Mouse (Mus musculus) T-cell, adult 2 months (primary cell): Measurements from ENCODE around the gene Gm29776.

Source experiments
- DNase-seq: peaks from one replicate; pipeline ENCODE4 v3.0.0; 2022; ENCODE audit warnings: low spot score

The Gm29776 gene

DNA sequence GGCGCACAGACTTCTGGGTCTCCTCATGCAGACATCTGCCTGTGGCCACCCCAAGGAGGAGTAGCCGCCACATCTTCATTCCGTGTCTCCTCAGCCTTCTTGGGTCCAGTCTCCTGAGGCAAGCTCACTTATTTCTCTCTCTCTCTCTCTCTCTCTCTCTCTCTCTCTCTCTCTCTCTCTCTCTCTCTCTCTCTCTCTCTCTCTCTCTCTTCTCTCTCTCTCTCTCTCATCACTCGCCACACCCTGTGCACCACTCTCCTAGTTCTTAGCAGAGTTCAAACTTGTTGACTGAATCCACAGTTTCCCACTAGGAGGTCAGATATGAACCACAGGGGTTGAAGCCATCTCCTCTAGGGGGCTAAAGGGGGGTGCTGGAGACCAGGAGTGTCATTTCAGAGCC lies at the start of gene Gm29776:
Gene Gm29776, minus strand, starts transcription at position 101 of the 400 bp plus-strand sequence.
- no peak for DNase-seq

DNA sequence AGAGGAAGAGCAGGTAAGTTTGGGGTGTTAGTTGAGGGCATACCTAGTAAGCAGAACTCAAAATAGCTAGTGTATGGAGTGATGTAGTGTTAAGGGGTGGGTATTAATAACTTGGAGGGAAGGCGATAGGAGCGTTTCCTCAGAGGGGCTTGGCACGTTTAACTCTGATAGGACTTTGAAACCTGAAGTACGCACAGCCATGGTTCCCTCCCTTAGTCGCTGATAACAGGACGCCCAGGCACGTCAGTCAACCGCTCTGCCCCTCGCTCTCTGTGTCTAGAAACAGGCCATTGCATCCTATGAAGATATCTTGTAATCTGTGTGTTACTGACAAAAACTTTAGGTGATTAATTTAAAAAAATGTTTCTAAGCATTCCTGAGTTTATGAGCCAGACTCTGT lies 47.4 kb upstream of the Gm29776 start:
- no peak for DNase-seq

DNA sequence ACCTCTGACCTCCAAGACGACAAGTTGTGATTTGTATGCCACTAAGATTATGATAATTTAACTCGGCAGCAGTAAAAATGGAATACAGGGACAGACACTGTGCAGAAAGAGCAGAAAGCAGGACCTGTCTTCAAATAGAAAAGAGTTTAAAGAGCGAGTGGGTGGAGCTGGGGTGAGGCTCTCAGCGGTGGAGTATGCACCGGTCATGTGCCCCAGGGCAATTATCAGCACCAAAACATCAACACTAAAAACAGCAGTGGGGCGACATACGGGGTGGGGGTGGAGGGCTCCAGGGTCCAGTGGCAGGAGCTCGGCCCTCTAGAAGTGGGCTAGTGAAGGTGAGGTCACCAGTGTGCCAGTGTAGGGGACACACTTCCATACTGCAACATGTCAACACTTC lies 45.8 kb upstream of the Gm29776 start:
- DNase-seq: no peak

DNA sequence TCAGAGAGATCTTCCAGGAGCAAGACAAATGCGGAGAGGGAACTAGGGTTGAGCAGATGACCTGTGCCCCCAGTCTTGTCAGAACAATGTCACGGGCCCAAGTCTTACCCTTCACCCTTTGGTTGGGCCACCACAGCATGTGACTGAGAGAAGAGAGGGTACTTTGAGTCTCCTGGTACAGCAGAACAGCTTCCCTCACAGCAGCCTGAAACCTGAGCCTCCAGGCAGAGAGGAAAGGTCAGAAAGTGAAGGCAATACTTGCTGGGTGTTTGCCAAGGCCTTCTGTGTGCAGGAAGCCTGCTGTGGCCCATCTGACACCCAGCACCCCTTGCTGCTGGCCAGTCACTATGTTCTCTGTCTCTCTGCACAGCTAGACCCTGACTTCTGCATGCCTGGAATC lies 43.7 kb upstream of the Gm29776 start:
- DNase-seq: no peak

DNA sequence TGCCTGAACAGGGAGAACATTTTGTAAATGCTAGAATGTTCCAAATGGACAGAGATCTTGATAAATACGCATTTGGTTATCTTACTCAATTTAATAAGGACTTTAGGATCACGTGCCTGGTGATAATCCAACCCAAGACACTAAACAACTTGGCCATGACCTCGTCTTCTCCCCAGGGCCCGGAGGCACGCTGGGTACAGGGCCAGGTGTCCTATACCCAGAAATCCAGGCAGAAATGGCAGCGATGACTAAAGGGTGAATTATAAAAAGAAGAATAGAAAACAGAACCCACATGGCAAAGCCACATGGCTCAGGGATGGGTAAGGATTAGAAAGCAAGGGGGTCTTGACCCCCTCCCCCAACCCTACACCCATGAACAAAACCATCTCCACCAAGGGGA lies 43.1 kb upstream of the Gm29776 start:
- DNase-seq: no peak

DNA sequence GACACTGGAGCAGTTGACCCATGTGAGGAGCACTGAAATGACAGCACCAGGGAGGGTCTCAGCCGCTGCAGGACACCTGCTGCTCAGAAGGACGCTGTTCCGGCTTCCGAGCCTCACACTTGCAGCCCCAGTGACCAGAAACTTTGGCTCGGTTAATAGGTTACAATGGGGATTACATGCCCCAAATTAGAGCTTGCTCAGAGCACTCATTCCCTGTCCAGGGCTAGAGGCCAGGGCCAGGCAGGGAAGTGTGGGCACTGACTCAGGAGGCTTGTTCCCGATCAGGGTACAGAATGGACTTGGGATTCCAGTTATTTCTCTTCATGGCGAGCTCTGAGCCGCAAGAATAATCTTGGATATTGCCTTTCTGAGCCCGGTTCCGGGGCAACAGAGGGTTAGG lies 39.0 kb upstream of the Gm29776 start:
- DNase-seq: no peak

DNA sequence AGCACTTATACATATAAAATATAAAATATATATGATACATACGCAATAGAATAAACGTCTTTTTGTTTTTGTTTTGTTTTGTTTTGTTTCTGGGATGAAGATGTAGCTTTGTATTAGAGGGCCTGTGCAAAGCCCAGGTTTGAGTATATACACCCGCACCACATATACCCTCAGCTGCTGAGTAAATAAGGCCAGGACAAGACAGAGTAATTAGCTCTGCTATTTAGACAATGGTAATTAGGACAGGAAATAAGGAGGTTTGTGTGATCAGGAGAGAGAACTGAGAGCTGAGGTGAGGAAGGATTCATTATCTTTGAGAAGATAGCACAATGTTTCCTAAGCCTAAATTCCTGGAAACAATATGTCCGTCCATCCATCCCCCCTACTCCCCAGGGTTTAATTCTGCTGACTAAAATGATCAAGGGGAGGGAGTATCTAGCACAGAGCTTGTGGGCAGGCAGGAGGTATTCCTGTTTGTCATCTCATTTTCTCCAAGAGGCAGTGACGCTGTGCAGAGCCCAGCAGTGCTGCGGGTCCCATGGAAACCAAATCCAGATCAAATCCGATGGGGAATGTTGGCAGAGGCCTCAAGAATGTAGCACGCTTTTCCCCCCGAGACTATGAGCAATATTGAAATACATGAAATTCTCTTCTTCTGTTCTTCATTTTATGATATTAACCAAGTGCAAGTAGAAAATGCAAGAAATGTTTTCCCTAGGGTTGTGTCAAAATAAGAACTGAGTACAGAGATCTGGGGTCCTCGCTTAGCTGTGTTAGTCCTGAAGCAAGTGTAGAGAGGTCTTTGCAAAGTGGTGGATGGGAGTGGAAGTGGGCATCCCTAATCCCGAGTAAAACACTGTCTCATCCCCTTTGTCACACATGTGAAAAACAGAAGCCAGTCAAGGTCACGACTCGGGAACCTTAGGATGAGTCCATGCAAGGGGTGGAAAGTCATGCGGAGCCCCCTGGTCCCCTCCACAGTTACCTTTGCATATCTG lies 38.2 kb upstream of the Gm29776 start:
- no peak for DNase-seq

DNA sequence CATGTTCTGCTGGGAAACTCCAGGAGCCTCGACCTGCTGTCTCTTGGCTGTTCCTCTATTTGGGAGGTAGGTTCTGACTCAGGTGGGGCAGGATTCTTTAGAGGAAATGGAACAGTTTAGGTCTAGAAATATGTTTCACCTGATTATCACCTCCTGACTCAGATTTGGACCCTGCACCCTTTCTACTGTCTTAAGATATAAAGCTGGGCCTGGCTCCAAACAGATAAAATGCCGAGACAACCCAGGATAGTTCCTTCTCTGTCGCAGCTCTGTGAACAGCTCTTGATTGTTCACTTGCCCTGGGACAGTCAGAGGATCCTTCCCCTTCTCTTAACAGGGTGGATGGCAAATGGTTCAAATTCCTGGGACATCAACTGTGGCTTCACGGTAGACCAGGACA lies 36.6 kb upstream of the Gm29776 start:
- DNase-seq: no peak

DNA sequence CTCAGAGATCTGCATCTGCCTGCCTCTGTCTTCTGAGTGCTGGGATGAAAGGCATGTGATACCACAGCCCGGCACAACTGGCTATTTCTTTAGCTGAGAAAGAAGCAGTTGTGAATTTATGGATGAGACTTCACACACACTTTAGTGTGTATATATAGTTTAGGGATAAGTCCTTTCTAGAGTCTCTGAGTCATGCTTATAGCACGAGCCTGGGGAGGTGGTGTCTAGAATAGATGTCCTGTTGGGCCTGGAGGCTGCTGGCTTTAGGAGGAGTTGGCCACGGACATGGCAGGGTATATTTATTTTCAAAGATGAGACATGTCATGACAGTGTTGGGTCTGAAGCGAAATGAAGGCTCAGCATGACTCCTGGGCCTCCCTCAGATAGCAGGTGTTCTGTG lies 35.4 kb upstream of the Gm29776 start:
- no peak for DNase-seq

DNA sequence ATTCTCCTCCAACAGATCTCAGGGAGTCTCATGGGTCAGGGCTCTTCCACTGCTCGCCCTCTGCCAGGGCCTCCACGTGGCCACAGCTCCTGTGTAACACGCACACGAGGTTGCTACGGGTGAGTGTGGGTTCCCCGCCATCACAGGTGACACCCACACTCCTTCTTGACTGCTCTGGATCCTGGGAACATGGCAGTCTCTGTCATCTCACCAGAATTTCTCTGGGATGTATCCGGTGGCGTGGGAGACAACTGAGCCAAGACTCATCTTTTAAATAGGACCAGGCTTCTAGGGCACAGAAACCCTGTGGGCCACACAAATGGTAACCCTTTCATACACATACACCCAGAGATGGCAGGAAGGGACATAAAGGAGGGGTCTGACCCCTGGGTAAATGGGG lies 33.6 kb upstream of the Gm29776 start:
- no peak for DNase-seq

DNA sequence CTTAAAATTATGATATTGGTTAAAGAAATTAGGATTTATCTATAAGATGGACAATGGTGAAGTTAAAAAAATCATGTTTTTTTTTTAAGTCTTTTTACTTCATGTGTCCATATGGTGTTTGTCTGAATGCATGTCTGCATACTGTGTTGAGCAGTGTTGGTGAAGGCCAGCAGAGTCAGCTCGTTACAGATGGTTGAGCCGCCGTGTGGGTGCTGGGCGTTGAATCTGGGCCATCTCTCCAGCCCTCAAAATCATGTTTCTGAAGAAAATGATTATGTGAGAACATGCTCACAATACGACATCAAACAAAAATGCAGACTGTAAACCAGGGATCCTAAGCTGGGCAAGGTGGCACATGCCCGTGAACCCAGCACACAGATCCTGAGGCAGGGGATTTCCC lies 31.7 kb upstream of the Gm29776 start:
- no peak for DNase-seq

DNA sequence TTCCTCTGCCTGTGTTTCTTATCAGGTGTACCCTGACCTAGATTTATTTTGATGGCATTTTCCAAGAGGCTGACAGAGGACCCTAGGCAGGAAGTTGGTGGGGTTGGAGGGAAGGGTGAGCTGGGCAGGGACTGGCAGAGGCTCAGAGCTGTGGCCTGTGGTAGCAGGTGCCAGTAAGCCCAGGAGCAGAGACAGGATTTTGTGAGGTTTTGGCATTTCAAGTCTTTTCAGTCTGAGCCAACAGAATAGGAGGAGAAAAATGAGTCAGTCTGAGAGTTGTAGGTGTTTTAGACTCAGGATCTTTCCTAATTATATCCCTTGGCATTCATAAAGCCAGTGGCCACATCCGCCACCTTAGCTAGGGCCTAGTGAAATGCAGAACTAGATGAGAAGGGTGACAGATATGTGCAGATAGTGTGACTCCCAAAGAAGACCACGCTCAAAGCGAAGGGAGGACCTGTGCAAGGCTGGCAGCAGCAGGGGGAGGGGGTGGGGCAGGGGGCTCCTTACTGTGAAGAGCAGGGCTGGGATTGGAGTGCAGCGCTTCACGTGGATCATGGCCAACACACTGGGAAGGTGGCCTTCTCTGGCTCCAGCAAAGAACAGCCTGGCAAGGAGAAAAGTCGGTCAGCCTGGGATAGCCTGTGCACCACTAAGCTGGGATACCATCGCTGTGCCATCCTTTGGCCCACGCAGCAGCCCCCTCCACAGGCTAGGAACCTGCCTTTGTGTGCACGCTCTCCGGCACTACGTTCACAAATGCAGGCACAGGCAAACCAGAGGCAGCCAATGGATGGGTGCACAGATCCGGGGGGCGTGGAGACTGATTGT lies 30.4 kb upstream of the Gm29776 start:
- no peak for DNase-seq

DNA sequence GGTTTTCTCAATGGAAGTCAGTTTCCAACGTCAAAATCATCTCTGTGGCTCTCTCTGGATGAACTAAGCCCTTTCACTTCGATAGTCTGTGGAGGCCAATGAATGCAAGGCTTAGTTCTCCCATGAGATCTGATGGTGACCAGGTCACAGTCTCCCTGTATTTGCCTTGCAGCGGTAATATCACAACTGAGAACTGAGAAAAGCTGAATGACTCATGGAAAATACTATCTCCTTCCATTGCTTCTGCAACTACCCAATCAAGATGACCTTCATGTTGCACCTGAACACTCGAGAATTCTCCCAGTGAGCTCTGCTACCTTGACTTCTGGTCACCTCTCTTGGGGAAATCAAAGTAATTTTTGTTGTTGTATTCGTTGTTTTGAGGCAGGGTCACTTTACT lies 28.9 kb upstream of the Gm29776 start:
- no peak for DNase-seq

DNA sequence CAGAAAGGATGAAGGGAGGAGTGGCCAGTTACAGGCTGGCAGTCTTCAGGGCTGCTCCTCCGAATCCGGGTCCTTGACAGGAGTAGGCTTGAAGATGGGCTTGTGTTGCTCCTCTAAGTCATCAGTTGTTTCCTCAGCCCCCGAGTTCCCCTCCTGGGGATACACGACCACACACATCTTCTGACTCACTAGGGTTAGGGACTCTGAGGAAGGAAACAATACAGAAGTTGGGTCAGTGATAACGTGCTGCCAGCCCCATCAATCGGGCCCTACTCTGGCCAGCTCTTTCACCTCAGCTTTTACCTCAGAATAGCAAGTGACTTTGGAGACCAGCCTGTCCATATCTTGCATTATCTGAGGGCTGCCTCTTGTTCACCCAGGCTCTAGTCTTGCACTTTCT lies 25.4 kb upstream of the Gm29776 start:
- DNase-seq: no peak

DNA sequence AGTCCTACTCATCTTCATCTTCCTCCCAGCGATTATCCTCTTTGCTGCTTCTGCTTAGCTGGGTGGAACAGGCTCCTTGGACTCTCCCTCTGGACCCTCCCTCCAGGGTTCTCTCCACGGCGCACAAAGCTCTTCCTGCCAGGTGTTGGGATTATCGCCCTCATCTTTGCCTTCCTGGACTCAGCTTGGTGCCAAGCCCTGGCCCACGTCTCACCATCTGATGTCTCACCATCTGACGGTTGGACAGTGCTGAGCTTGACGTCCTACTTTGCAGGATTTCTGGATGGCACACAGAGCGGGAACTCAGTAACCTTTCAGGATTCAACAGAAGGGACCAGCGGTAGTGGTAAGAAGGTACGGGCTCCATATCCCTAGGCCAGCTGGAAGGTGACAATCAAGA lies 23.1 kb upstream of the Gm29776 start:
- no peak for DNase-seq

DNA sequence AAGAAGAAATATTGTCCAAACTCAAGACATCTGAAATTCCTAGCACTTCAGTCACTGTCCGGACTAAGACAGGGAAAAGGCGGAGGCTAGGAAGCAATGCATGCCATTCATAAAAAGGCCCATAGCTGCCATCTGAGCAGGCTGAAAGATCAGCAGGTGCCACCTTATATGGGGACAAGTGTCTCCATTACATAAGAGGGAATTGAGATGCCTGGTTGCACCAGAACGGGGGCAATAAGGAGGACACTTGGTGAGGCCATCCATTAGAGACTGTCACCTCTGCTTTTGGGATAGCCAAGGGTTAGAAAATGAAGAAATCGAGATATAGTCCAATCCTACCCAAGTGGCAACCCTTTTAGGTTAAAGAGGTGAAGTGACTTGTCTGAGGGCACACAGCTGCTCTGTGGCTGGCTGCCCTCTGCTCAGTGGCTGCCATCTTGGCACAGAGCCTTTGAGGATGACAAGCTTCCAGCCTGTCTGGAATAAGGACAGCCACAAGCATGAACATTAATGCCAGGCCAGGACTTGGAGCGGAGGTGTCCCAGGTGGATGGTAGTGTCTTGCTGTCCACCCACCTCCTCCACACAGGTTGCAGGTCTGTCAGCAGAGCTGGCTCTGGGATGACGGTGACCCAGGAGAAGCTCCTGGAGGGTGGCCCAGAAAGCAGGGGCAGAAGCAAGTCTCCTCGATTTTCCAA lies 22.2 kb upstream of the Gm29776 start:
- no peak for DNase-seq

DNA sequence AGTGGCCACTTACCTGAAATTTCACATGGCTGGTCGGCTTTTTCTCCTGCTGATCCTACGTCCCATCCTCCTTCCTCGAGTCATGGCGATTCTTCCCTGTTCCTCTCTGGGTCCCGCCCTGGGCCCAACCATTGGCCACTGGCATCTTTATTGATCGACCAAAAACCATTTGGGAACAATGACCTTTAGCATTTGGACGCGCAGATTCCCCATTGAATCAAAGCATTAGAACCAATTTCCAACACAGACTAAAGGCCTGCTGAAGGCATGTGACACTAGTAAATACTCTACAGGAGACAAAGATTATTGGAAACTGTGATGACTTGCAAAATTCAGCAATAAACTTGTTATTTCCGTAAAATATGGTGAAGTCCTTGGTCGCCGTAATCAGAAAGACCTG lies 21.4 kb upstream of the Gm29776 start:
- no peak for DNase-seq

DNA sequence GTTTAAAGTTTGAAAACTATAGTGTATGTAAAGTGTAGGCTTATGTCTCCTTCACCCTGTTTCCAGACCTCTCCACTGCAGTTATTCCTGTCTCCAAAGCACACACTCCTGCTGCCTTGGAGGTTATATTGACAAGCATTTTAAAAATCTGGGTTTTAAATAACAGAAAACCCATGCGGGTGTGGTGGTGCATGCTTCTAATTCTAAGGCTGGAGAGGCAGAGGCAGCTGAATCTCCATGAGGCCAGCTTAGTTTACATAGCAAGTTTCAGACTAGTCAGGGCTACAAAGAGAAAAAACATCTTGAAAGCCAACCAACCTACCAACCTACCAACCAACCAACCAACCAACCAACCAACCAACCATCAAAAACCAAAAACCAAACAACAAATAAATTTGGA lies 16.8 kb upstream of the Gm29776 start:
- no peak for DNase-seq

DNA sequence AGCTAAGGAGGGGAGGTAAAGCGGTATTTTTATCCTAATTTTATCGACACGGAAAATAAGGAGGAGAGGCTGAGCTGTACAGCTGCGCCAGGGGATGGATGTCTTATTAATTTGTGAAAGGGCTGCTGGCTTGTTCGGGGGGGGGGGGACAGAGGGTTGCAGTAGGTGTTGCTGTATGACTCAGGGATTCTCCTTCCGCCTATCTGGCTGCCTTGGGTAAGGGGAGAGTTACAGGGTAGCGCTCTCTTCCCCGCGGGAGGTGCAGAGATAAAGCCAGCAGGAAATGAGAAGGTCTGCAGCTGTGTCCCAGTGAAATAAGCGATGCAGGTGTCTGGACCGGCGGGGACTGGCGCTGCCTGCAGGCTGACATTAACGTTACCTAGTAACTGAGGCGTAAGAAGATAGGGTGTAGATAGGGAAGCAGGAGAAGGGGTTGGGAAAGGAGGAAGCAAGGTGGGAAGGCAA lies 16.0 kb upstream of the Gm29776 start:
- peak; percentile 21 for DNase-seq

DNA sequence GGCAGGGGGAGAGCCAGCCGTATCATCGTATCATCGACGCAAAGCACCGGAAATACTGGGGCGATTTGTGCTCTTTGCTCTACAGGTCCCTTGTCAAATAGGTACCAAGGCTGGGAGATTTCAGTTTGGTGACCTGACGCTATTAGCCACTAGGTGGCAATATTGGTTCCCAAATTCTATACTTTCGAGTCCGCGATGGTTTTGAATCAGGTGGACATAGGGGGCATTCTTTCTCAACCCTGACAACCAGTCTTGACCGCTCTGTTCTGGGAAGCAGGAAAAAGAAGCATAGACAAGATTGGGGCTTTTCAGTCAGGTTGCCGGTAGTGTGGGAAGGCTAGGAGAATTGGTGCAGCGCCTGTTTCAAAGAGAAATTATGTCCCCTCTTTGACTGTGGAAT lies 15.5 kb upstream of the Gm29776 start:
- DNase-seq: peak; percentile 65

DNA sequence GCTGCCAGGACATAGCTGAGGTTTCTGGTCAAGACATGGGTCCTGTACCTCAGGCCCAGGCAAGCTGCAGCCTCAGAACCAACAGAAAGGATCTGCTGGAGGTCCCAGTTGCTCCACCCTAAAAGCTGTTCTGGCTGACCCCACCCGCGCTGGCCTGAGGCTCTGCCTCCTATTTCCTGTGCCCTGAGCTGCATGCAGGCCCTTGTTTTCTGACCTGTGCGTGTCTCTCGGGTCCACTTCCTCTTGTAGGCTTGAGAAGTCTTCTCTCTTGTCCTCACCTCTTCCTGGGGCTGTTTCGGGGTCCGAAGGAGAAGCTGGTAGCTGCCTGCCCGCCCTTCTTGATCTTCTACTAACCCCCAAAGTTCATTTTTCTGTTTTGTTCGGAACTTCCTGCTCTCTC lies 14.2 kb upstream of the Gm29776 start:
- no peak for DNase-seq

DNA sequence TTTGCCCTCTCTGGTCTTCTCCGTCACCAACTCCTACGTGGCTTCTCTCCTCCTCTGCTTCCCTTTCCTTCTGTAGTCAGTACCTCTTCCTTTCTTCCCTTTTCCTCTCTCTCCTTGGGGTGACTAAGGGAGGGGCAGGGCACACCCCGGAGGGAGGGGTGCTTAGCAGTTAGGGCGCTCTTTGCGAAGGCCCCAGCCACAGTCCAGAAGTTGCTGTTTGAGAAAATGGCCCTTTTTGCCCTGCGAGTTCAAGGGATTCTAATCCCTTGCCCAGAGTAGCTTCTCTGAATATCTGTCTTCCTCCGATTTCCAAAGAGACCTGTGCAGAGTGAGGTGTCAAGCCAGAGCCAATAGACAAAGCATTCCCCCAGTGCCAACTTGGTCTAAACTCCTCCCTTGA lies 13.4 kb upstream of the Gm29776 start, which contains the start of gene Cebpe:
Gene Cebpe, minus strand, starts transcription at position 101 of the 400 bp plus-strand sequence.
- DNase-seq: no peak
